Mouse (Mus musculus) midbrain, postnatal 0 days (tissue): ENCODE results near the gene Xpot. TPM values are rescaled to one million over a fixed set of nuclear protein-coding genes. Genes with fewer than 3 reads are reported as not detected.
A peak's percentile ranks its signal among the peaks of the same experiment; 100 is the strongest.

ENCODE experiments used
- ATAC-seq: fragments of 200-750 bp; cut with Nextera tagmentation; 2 replicates; pipeline ENCODE4 v1.8.0; 2017; ENCODE audit warnings: moderate number of reproducible peaks, mild to moderate bottlenecking, moderate TSS enrichment, moderate library complexity; ENCODE audit not compliant: low FRiP score
- DNase-seq: peaks from one replicate; pipeline ENCODE4 v3.0.0-alpha.2; 2015; ENCODE audit warnings: low spot score
- H3K27ac ChIP-seq: fragments of 300-500 bp; sonication (generic); 2 replicates; pipeline ENCODE4 v1.5.1; 2014; ENCODE audit warnings: low read depth, mild to moderate bottlenecking, low read length, mixed read lengths
- H3K27me3 ChIP-seq: fragments of 300-500 bp; sonication (generic); 2 replicates; pipeline ENCODE4 v1.6.1; 2014; ENCODE audit warnings: low read length, control low read depth, mixed read lengths; ENCODE audit not compliant: insufficient read depth
- H3K36me3 ChIP-seq: fragments of 300-500 bp; sonication (generic); 2 replicates; pipeline ENCODE4 v1.6.1; 2014; ENCODE audit warnings: low read length, control low read depth, mixed read lengths; ENCODE audit not compliant: insufficient read depth
- H3K4me1 ChIP-seq: fragments of 300-500 bp; sonication (generic); 2 replicates; pipeline ENCODE4 v1.6.1; 2014; ENCODE audit warnings: mild to moderate bottlenecking, control low read depth, antibody characterized with exemption, low read length, mixed read lengths; ENCODE audit not compliant: insufficient read depth
- H3K4me2 ChIP-seq: fragments of 300-500 bp; sonication (generic); 2 replicates; pipeline ENCODE4 v1.6.1; 2014; ENCODE audit warnings: low read depth, mild to moderate bottlenecking, low read length, mixed read lengths; ENCODE audit not compliant: poor library complexity, severe bottlenecking
- H3K4me3 ChIP-seq: fragments of 300-500 bp; sonication (generic); 2 replicates; pipeline ENCODE4 v1.5.1; 2014; ENCODE audit warnings: low read depth, mild to moderate bottlenecking, low read length, moderate library complexity
- H3K9ac ChIP-seq: fragments of 300-500 bp; sonication (generic); replicated peaks from 2 replicates; pipeline ENCODE4 v1.6.1; 2014; ENCODE audit warnings: mild to moderate bottlenecking, low read length, moderate library complexity, mixed read lengths; ENCODE audit not compliant: poor library complexity, severe bottlenecking
- H3K9me3 ChIP-seq: fragments of 300-500 bp; sonication (generic); 2 replicates; pipeline ENCODE4 v1.6.1; 2016; ENCODE audit warnings: low read length, control low read depth
- CTCF ChIP-seq: IDR thresholded peaks from 2 replicates; pipeline ENCODE4 v1.5.1; 2016; ENCODE audit warnings: antibody characterized with exemption, mild to moderate bottlenecking
- WGBS: fragments of 180-500 bp; shearing (Covaris S2); extraction: QIAGEN DNeasy Blood & Tissue Kit; methylation state at CpG from one replicate; pipeline ENCODE4 v1.1.7; 2014; 5-methylcytosine and 5-hydroxymethylcytosine counted together
- polyA plus RNA-seq: library from polyadenylated mRNA; unstranded; fragments of >200 nt; fragmentation: Nextera tagmentation; extraction: Ambion mirVana; gene quantifications from 2 replicates; pipeline ENCODE4 v1.2.1, GENCODE M21; 2015
- total RNA-seq: library from RNA; depleted of rRNA; stranded (reverse); fragments of >200 nt; gene quantifications from 2 replicates; pipeline ENCODE4 v1.2.3, GENCODE M21; 2014

Xpot gene
- total and polyA plus RNA-seq, 2 experiments from 2014 or later, result 26.6 to 111 TPM

GRCm38 (mm10) chr10:121640150-121640930 lies 14.2 kb upstream of the Xpot start:
- 48% methylated on average over 6 of the region's 6 CpGs for WGBS
- ATAC-seq (0 out of 2 replicates have a peak, but pooled peaks have one; percentile 27), DNase-seq (peak; percentile 76)
- Histone ChIP-seq H3K4me2 (no peak overlapping the region), H3K4me3 (no peak overlapping the region), H3K27ac (no peak overlapping the region), H3K9ac (no peak overlapping the region), H3K4me1 (peaks cover 9% of the 10 kb centered on the region), H3K27me3 (peaks cover 21% of the 10 kb centered on the region), H3K9me3 (no peaks in the 10 kb centered on the region), H3K36me3 (no peaks in the 10 kb centered on the region)
- TF ChIP-seq CTCF, result peak; percentile 86

- Histone ChIP-seq H3K4me3 (no peak overlapping the region), H3K4me1 (peaks cover 9% of the 10 kb centered on the region), H3K9me3 (no peaks in the 10 kb centered on the region), H3K9ac (no peak overlapping the region), H3K27ac (no peak overlapping the region), H3K36me3 (no peaks in the 10 kb centered on the region), H3K27me3 (peaks cover 21% of the 10 kb centered on the region), H3K4me2 (no peak overlapping the region)
- DNase-seq (peak; percentile 44), ATAC-seq (no peak)
- TF ChIP-seq CTCF, result no peak
- WGBS, result 69% methylated on average over 5 of the region's 5 CpGs
Measured at GRCm38 (mm10) chr10:121639573-121639972, 13.4 kb upstream of the Xpot start.

- DNase-seq (no peak), ATAC-seq (no peak)
- H3K4me2 ChIP-seq, result no peak overlapping the region
- H3K9ac ChIP-seq, result no peak overlapping the region
- 0 out of 2 replicates have a peak, but pooled peaks cover 3% of the 10 kb centered on the region for H3K4me1 ChIP-seq
- no peaks in the 10 kb centered on the region for H3K36me3 ChIP-seq
- H3K9me3 ChIP-seq, result no peaks in the 10 kb centered on the region
- TF ChIP-seq CTCF, result no peak
- peaks cover 3% of the 10 kb centered on the region; the same call in 1 of the 2 replicates for H3K27me3 ChIP-seq
- H3K27ac ChIP-seq, result no peak overlapping the region
- 90% methylated on average over 6 of the region's 6 CpGs for WGBS
- H3K4me3 ChIP-seq, result no peak overlapping the region
Measured at GRCm38 (mm10) chr10:121636276-121636675, 10.1 kb upstream of the Xpot start.

GRCm38 (mm10) chr10:121634159-121634558 lies 8.0 kb upstream of the Xpot start:
- H3K4me3 ChIP-seq, result no peak overlapping the region
- TF ChIP-seq CTCF, result no peak
- H3K36me3 ChIP-seq, result no peaks in the 10 kb centered on the region
- H3K27ac ChIP-seq, result no peak overlapping the region
- no peak overlapping the region for H3K9ac ChIP-seq
- DNase-seq, result no peak
- no peaks in the 10 kb centered on the region for H3K27me3 ChIP-seq
- no peak for ATAC-seq
- WGBS, result 77% methylated on average over 1 of the region's 1 CpGs
- no peaks in the 10 kb centered on the region for H3K4me1 ChIP-seq
- H3K4me2 ChIP-seq, result no peak overlapping the region
- no peaks in the 10 kb centered on the region for H3K9me3 ChIP-seq

GRCm38 (mm10) chr10:121628561-121629040 lies 2.5 kb upstream of the Xpot start:
- no peak for TF ChIP-seq CTCF
- Histone ChIP-seq H3K4me2 (no peak overlapping the region), H3K36me3 (no peaks in the 10 kb centered on the region), H3K9ac (no peak overlapping the region), H3K27me3 (no peaks in the 10 kb centered on the region), H3K9me3 (no peaks in the 10 kb centered on the region), H3K4me1 (no peaks in the 10 kb centered on the region), H3K27ac (no peak overlapping the region), H3K4me3 (no peak overlapping the region)
- no peak for ATAC-seq
- DNase-seq, result no peak
- 87% methylated on average over 6 of the region's 6 CpGs for WGBS

- H3K4me2 ChIP-seq, result no peak overlapping the region
- WGBS, result 83% methylated on average over 10 of the region's 10 CpGs
- H3K4me3 ChIP-seq, result no peak overlapping the region
Measured at GRCm38 (mm10) chr10:121627216-121627852, 1.2 kb upstream of the Xpot start.

More at GRCm38 (mm10) chr10:121627216-121627852, 1.2 kb upstream of the Xpot start:
- TF ChIP-seq CTCF, result no peak
- H3K36me3 ChIP-seq, result no peaks in the 10 kb centered on the region
- no peaks in the 10 kb centered on the region for H3K4me1 ChIP-seq
- H3K9me3 ChIP-seq, result no peaks in the 10 kb centered on the region
- no peaks in the 10 kb centered on the region for H3K27me3 ChIP-seq
- H3K9ac ChIP-seq, result no peak overlapping the region
- ATAC-seq (no peak), DNase-seq (no peak)
- no peak overlapping the region for H3K27ac ChIP-seq
